Mouse (Mus musculus) brain, embryonic 14.5 days (tissue): ENCODE measurements around the gene Krtcap3.

Source experiments
- CTCF ChIP-seq: fragments of 200-500 bp; IDR thresholded peaks from 2 replicates; pipeline ENCODE4 v1.5.1; 2012; ENCODE audit warnings: inconsistent platforms, mild to moderate bottlenecking, moderate library complexity, borderline replicate concordance; ENCODE audit not compliant: insufficient read depth, insufficient read length; ENCODE audit errors: extremely low read depth
- POLR2A ChIP-seq: fragments of 200-500 bp; IDR thresholded peaks from 2 replicates; pipeline ENCODE4 v1.6.1; 2012; ENCODE audit warnings: mild to moderate bottlenecking, inconsistent platforms, borderline replicate concordance; ENCODE audit not compliant: poor library complexity, insufficient read depth, insufficient read length, severe bottlenecking; ENCODE audit errors: extremely low read depth

DNA sequence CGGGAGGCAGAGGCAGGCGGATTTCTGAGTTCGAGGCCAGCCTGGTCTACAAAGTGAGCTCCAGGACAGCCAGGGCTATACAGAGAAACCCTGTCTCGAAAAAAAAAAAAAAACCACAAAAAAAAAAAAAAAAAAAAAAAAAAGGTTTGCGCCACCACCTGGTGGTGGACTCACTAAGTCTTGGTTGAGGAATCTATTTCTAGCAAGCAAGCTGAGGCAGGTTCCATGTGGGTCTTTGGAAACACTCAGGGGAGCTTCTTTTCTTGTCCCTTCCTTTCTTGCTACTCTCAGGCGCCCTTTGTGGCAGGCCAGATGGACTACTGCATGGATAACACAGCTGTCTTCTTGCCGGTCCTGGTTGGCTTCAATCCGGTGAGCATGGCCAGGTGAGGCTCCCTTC, 50.4 kb downstream of the Krtcap3 start:
- no peak for TF ChIP-seq CTCF
- no peak for TF ChIP-seq POLR2A
